Mouse (Mus musculus): ENCODE measurements at regions not wholly inside any gene's neighbourhood (a gene's known extent, or its start where the extent isn't known, plus 50 kb on each side); places are given as distances from the start of the nearest gene placed in this dataset.

GRCm38 (mm10) chr3:147444005-147444763 is 592.0 kb downstream of the Ttll7 start:
- no peak for DNase-seq (ENCODE audit: low read depth, low spot score)

GRCm38 (mm10) chr3:147445066-147445844 is 593.1 kb downstream of the Ttll7 start:
- no peak for DNase-seq (ENCODE audit: low read depth, low spot score)

DNA sequence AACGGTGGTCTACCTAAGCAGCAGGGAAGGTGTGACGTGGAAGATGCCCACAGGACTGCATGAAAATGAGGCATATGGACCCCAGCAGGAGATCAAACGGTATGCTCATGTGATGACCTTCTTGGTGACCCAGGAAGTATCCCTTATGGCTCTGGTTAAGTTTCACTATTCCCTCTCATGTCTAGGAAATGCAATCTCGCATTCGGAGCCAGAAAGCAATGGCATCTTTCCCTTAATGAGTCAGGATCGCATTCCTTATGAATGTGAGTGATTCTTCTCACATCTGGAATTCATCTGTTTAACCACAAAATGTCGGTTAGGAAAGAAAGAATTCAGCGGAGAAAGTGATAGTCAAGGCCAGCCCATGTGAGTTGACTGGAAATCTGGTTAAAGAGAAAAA is 593.7 kb downstream of the Ttll7 start:
- no peak for DNase-seq (ENCODE audit: low read depth, low spot score)

DNA sequence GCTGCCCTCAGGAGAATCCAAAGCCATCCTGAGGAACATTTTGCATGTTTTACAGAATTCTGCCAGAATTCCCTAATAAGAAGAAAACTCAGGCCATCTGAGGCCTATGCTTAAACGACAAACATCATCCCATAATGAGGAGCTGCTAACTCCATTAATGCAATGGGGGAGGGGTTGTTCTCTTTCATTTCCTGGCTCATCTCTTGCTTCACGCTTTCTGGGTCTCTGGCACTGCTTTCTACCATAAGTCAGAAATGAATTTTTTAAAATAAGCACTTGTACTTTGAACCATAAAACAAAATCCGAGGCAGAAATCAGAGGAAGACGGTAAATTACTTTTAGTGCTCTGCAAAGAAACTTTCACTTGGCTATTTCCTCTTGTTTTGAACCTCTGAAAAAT is 600.0 kb downstream of the Ttll7 start:
- no peak for DNase-seq (ENCODE audit: low read depth, low spot score)

- no peak for DNase-seq (ENCODE audit: low read depth, low spot score)
These were observed 603.2 kb downstream of the Ttll7 start for GRCm38 (mm10) chr3:147455383-147455782.

GRCm38 (mm10) chr3:147456294-147456693 is 604.1 kb downstream of the Ttll7 start:
- no peak for DNase-seq (ENCODE audit: low read depth, low spot score)

GRCm38 (mm10) chr3:147458115-147458514 is 605.9 kb downstream of the Ttll7 start:
- no peak for DNase-seq (ENCODE audit: low read depth, low spot score)

- DNase-seq (ENCODE audit: low read depth, low spot score): no peak
These were observed 627.7 kb downstream of the Ttll7 start for GRCm38 (mm10) chr3:147479890-147480289.
